Mouse (Mus musculus): ENCODE measurements around the gene Fbxo48. TPM values are rescaled to one million over a fixed set of nuclear protein-coding genes. Genes with fewer than 3 reads are reported as not detected.

Fbxo48 gene
- total RNA-seq, 2 experiments from 2014 or later: 11.0 to 17.8 TPM

GRCm38 (mm10) chr11:16958520-16958919 lies 7.3 kb downstream of the Fbxo48 start:
- ATAC-seq (replicated peaks; ENCODE audit: low FRiP score, low TSS enrichment, poor library complexity, severe bottlenecking): peak; percentile 98

DNA sequence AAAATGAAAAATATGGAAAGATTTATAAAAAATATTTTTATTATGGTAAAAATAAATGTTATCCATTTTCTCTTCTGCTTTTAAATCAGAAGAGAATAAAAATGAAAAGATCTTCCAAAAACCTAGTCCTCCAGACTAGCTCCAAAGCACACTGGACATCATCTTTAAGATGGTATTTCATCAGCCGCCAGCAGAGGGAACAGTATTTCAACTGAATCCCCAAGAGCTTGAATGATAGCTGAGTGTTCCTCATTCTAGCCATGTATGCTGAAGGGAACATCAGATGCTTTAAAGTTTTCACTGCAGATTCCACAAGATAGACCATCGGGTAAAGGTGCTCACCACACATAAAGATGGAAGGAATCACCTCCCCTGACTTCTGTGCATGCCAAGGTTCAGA lies 16.6 kb downstream of the Fbxo48 start:
- peak; percentile 93 for ATAC-seq (replicated peaks; ENCODE audit: low FRiP score, low TSS enrichment, poor library complexity, severe bottlenecking)

GRCm38 (mm10) chr11:16969650-16970049 lies 18.5 kb downstream of the Fbxo48 start:
- no peak for ATAC-seq (replicated peaks; ENCODE audit: low FRiP score, low TSS enrichment, poor library complexity, severe bottlenecking)

- ATAC-seq (replicated peaks; ENCODE audit: low FRiP score, low TSS enrichment, poor library complexity, severe bottlenecking): peak; percentile 44; the same call in 1 of the 2 replicates
Observed at GRCm38 (mm10) chr11:16972027-16972426, 20.9 kb downstream of the Fbxo48 start.

DNA sequence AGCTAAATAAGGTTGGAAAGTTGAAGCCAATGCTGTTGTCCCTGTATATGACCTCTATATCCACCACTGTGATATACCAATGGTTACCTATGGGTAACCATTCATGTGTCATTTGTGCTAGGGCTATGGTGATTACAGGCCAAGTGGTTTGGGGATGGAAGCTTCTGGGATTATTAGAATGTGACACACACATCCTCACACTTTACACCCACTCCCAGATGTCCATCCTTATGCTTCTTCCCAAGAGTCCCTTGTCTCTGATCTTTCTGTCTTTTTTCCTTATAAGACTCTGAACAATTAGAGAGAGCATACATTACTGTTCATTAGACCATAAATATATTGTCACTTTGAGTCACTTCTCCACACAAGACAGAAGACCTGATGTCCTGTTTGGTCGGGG lies 21.9 kb downstream of the Fbxo48 start:
- no peak for ATAC-seq (replicated peaks; ENCODE audit: low FRiP score, low TSS enrichment, poor library complexity, severe bottlenecking)

GRCm38 (mm10) chr11:16976937-16977336 lies 25.8 kb downstream of the Fbxo48 start:
- peak; percentile 94 for ATAC-seq (replicated peaks; ENCODE audit: low FRiP score, low TSS enrichment, poor library complexity, severe bottlenecking)

DNA sequence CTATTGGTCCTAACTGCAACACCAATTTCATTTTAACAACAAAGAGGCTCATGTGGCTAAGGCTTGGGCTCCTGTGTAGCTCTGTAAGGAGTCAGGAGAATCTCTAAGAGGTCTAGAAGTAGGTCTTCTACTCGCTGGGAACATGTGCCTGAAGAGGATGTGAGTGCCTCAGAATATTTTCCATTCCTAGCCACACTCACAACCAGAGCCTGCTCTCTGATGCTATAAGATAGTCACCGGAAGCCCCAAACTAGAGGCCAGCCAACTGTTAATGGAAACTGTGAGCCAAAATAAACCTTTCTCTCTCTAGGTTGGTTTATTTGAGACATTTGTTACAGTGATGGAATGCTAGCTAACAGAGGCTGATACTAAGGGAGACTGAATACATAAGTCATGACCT lies 26.4 kb downstream of the Fbxo48 start:
- ATAC-seq (replicated peaks; ENCODE audit: low FRiP score, low TSS enrichment, poor library complexity, severe bottlenecking): peak; percentile 47

GRCm38 (mm10) chr11:16978161-16978707 lies 27.1 kb downstream of the Fbxo48 start:
- no peak for ATAC-seq (replicated peaks; ENCODE audit: low FRiP score, low TSS enrichment, poor library complexity, severe bottlenecking)

DNA sequence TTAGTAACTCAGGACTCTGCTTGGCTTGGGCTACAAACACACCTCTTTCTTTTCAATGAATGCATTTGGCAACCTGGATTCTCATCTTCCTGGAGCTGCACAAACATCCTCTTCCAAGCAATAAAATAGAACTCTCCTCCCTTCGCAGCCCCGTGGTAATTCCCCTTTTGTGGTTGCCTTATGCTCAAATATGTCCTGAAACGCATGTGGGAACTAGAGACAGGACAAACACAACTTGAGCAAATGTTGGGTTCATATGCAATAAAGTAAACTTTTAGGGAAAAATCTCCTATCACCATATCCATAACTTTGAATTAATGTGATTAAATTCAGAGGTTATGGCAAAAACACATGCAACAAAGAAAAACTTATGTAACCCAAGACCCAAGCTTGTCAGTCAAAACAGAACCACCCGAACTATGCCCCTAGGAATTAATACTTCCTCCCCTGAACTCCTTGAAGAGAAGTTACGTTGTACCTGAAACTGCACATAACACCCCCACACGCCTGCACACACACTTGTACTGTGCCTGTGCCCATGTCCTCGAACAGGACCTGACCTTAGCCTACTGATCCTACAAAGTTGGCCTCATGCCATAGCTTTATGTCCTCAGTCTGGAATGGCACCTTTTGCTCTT lies 35.5 kb downstream of the Fbxo48 start:
- no peak for ATAC-seq (replicated peaks; ENCODE audit: low FRiP score, low TSS enrichment, poor library complexity, severe bottlenecking)

DNA sequence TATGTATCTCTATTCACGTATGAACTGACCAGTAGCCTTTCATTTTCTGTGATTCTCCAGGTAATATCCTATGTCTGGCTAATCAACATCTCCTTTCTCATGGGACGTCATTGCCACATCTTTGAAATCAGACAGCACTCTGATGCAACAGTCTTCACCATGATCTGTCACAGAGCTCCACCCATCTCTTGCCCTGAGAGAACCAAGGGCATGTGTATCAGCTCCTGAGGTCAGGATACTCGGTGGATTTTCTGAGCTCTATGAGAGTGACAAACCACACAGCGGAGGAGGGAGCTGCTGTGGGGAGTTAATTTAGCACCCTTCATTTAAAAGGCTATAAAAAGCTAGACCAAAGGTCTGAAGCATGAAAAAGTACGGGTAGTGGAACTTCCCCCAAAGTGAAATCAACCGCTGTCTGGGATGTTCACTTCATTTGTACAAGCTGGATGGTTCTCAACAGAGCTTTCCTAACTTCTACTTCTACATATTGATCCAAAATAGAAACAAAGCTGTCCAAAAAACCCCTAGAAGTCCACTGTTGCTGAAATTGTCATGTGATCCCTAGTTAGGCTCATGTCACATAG lies 36.7 kb downstream of the Fbxo48 start:
- no peak for ATAC-seq (replicated peaks; ENCODE audit: low FRiP score, low TSS enrichment, poor library complexity, severe bottlenecking)

DNA sequence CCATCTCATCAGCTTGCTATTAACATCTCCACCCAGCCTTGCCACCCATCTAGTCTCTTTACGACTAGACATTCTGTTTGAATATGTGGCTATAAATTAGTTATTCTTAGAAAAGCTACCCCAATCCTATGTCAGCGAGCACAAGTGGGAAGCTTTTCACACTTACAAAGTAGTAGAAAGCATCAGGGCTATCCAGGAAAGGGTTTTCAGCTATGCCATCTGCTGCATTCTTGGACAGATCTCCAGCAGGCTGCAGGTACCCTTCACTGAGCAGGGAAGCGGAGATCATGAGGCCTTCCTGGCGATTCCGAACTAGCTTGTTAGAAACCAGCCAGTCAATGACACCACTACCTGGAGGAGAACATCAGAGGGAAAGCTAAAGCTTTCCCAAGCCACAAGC lies 38.7 kb downstream of the Fbxo48 start:
- ATAC-seq (replicated peaks; ENCODE audit: low FRiP score, low TSS enrichment, poor library complexity, severe bottlenecking): no peak

DNA sequence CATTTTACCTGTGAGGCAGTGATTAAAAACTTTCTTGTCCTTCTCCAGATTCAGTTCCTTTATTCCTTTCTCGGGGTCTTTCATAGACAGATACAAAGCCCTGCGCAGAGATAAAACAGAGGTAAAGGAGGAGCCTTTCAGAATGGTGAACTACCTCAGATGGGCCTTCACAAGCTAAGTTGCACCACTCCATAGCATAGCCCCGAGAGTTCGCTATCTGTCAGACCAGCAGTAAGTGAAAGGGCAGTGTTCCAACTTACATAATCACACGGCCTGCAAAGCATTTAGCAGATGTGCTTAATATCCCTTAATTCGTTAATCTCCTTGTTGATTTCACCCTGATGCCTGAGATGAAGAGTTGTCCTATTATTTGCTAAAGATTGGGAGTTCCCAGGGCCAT lies 41.7 kb downstream of the Fbxo48 start:
- peak; percentile 95 for ATAC-seq (replicated peaks; ENCODE audit: low FRiP score, low TSS enrichment, poor library complexity, severe bottlenecking)

GRCm38 (mm10) chr11:16996818-16997217 lies 45.6 kb downstream of the Fbxo48 start:
- no peak for ATAC-seq (replicated peaks; ENCODE audit: low FRiP score, low TSS enrichment, poor library complexity, severe bottlenecking)

GRCm38 (mm10) chr11:16997465-16997864 lies 46.3 kb downstream of the Fbxo48 start:
- no peak for ATAC-seq (replicated peaks; ENCODE audit: low FRiP score, low TSS enrichment, poor library complexity, severe bottlenecking)

- ATAC-seq (replicated peaks; ENCODE audit: low FRiP score, low TSS enrichment, poor library complexity, severe bottlenecking): no peak
Observed at GRCm38 (mm10) chr11:16999387-16999786, 48.2 kb downstream of the Fbxo48 start.

- ATAC-seq (replicated peaks; ENCODE audit: low FRiP score, low TSS enrichment, poor library complexity, severe bottlenecking): no peak
Observed at GRCm38 (mm10) chr11:16999933-17000332, 48.8 kb downstream of the Fbxo48 start.

- ATAC-seq (replicated peaks; ENCODE audit: low FRiP score, low TSS enrichment, poor library complexity, severe bottlenecking): no peak
Observed at GRCm38 (mm10) chr11:17000353-17001334, 49.5 kb downstream of the Fbxo48 start.

- no peak for ATAC-seq (replicated peaks; ENCODE audit: low FRiP score, low TSS enrichment, poor library complexity, severe bottlenecking)
Observed at GRCm38 (mm10) chr11:17002739-17003373, 51.7 kb downstream of the Fbxo48 start.

DNA sequence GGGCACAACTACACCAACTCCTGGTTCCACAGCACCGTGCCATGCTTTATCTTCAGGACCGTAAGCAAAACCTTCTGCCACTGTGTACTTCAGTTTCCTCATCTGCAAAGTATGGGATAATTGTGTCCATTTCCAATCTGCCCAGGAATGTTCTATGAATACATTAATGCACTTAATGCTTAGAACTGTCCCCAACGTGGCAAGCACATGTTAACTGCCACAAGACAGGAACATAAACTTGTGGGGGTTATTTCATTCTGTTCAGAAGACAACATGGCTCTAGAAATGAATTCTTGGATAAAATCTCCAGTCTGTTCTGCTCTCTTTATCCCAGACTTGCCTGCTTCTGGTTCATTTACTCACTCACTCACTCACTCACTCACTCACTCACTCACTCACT lies 52.6 kb downstream of the Fbxo48 start:
- no peak for ATAC-seq (replicated peaks; ENCODE audit: low FRiP score, low TSS enrichment, poor library complexity, severe bottlenecking)
